Mouse (Mus musculus): ENCODE measurements around the gene Sstr3. TPM values are rescaled to one million over a fixed set of nuclear protein-coding genes. Genes with fewer than 3 reads are reported as not detected.

Sstr3 gene
- polyA plus RNA-seq, 1 experiment, result 6.0 TPM

GRCm38 (mm10) chr15:78571554-78572269 lies 27.2 kb upstream of the Sstr3 start:
- no peak overlapping the region for H3K4me3 ChIP-seq (ENCODE audit: control insufficient read depth, low read depth, low read length)

DNA sequence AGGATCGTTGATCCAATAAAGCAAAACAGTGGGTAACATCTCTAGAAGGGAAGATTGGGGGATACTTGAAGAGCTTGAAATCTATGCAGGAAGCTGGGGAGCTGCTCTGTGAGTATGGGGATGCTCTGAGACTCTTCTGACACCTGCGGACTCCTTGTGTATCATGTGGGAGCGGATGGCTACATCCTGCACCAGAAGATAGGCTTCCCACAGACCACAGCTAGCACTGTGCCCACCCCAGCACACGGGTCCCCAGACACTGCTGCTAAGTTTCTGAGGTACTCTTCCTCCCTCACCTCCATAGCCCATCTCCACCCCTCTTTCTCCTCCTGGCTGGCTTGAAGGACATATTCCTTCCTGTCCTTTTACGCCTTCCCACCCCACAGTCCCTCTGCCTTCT lies 25.7 kb upstream of the Sstr3 start:
- TF ChIP-seq CTCF (IDR thresholded peaks at IDR 0.05; ENCODE audit: control insufficient read depth, insufficient read depth, insufficient replicate concordance, low read depth, low read length) (no peak), POLR2A (IDR thresholded peaks at IDR 0.05; ENCODE audit: control insufficient read depth, low read depth, low read length) (no peak)
- Histone ChIP-seq H3K36me3 (ENCODE audit: control insufficient read depth, insufficient read depth, low read length) (no peaks in the 10 kb centered on the region), H3K27ac (ENCODE audit: control insufficient read depth, insufficient read depth, low read depth, low read length) (no peak overlapping the region), H3K4me1 (ENCODE audit: control insufficient read depth, insufficient read depth, low read length) (no peaks in the 10 kb centered on the region; the same call in 1 of the 2 replicates), H3K4me3 (ENCODE audit: control insufficient read depth, low read depth, low read length) (no peak overlapping the region), H3K27me3 (ENCODE audit: control insufficient read depth, insufficient read depth, low read length) (no peaks in the 10 kb centered on the region)

More at GRCm38 (mm10) chr15:78571554-78572269, 27.2 kb upstream of the Sstr3 start:
- H3K4me1 ChIP-seq (ENCODE audit: control insufficient read depth, insufficient read depth, low read length), result no peaks in the 10 kb centered on the region; the same call in 1 of the 2 replicates
- no peaks in the 10 kb centered on the region for H3K36me3 ChIP-seq (ENCODE audit: control insufficient read depth, insufficient read depth, low read length)
- H3K27ac ChIP-seq (ENCODE audit: control insufficient read depth, insufficient read depth, low read depth, low read length), result no peak overlapping the region
- H3K27me3 ChIP-seq (ENCODE audit: control insufficient read depth, insufficient read depth, low read length), result no peaks in the 10 kb centered on the region
- TF ChIP-seq CTCF (IDR thresholded peaks at IDR 0.05; ENCODE audit: control insufficient read depth, insufficient read depth, insufficient replicate concordance, low read depth, low read length) (no peak), POLR2A (IDR thresholded peaks at IDR 0.05; ENCODE audit: control insufficient read depth, low read depth, low read length) (no peak)

DNA sequence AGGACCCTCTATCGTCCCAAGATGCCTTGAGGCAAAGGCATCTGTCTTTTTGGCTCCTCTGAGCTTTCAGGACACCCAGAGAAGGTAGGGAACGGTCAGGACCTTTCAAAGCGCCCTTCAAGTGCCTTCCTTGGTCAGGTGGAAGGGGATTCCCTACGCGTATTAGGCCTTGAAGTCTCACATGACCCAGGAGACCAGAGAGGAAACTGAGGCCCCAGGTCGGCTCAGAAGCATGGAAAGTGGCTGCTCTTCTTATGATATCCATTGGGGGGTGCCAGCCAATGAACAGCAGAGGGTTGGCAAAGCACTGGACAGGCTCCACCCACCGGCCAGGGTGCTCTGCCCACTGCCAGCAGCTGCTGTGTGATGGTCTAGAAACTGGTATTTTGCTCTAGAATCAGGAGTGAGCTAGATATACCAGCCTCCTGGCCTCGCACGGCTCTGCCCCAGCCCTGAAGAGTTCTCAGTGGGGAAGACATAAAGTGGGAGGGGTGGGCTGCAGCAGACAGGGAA lies 23.2 kb upstream of the Sstr3 start:
- H3K4me3 ChIP-seq (ENCODE audit: control insufficient read depth, low read depth, low read length), result no peak overlapping the region
- H3K36me3 ChIP-seq (ENCODE audit: control insufficient read depth, insufficient read depth, low read length), result no peaks in the 10 kb centered on the region
- no peak overlapping the region for H3K27ac ChIP-seq (ENCODE audit: control insufficient read depth, insufficient read depth, low read depth, low read length)
- no peak for TF ChIP-seq CTCF (IDR thresholded peaks at IDR 0.05; ENCODE audit: control insufficient read depth, insufficient read depth, insufficient replicate concordance, low read depth, low read length)
- TF ChIP-seq POLR2A (IDR thresholded peaks at IDR 0.05; ENCODE audit: control insufficient read depth, low read depth, low read length), result no peak
- H3K27me3 ChIP-seq (ENCODE audit: control insufficient read depth, insufficient read depth, low read length), result no peaks in the 10 kb centered on the region
- no peaks in the 10 kb centered on the region; the same call in 1 of the 2 replicates for H3K4me1 ChIP-seq (ENCODE audit: control insufficient read depth, insufficient read depth, low read length)

DNA sequence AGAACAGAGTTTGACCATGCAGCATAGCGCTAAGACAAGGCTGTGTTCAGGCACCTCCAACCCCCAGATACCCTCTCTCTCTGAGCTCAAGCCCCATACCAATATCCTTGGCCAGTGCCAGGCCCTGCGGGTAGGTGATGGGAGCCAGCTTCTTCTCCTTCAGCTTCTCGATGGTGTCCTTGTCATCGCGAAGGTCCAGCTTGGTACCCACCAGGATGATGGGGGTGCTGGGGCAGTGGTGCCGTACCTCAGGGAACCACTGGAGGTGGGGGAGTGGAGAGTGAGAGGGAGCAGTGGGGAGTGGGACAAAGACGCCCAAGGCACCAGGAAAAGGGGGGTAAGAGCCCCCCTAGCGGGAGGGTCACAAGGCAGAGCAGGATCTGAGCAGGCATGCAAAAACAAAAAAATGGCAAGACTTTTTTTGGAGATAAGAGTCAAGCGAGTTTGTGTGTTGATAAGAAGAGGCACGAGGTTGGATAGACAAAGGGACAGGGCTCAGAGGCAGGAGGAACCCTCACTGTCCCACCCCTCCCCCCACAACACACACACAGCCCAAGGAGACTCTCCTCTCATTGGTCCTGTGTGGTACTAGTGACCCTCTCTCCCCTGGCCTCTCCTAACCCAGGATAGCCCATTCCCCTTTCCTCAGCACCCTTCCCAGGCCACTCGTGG lies 20.4 kb upstream of the Sstr3 start:
- Histone ChIP-seq H3K27me3 (ENCODE audit: control insufficient read depth, insufficient read depth, low read length) (no peaks in the 10 kb centered on the region), H3K27ac (ENCODE audit: control insufficient read depth, insufficient read depth, low read depth, low read length) (no peak overlapping the region), H3K4me1 (ENCODE audit: control insufficient read depth, insufficient read depth, low read length) (no peaks in the 10 kb centered on the region), H3K4me3 (ENCODE audit: control insufficient read depth, low read depth, low read length) (no peak overlapping the region), H3K36me3 (ENCODE audit: control insufficient read depth, insufficient read depth, low read length) (no peaks in the 10 kb centered on the region)
- no peak for TF ChIP-seq POLR2A (IDR thresholded peaks at IDR 0.05; ENCODE audit: control insufficient read depth, low read depth, low read length)
- TF ChIP-seq CTCF (IDR thresholded peaks at IDR 0.05; ENCODE audit: control insufficient read depth, insufficient read depth, insufficient replicate concordance, low read depth, low read length), result no peak

GRCm38 (mm10) chr15:78563937-78564336 lies 19.5 kb upstream of the Sstr3 start:
- no peak overlapping the region for H3K4me3 ChIP-seq (ENCODE audit: control insufficient read depth, low read depth, low read length)
- no peaks in the 10 kb centered on the region for H3K4me1 ChIP-seq (ENCODE audit: control insufficient read depth, insufficient read depth, low read length)
- H3K27me3 ChIP-seq (ENCODE audit: control insufficient read depth, insufficient read depth, low read length), result no peaks in the 10 kb centered on the region
- TF ChIP-seq POLR2A (IDR thresholded peaks at IDR 0.05; ENCODE audit: control insufficient read depth, low read depth, low read length), result no peak
- no peak for TF ChIP-seq CTCF (IDR thresholded peaks at IDR 0.05; ENCODE audit: control insufficient read depth, insufficient read depth, insufficient replicate concordance, low read depth, low read length)
- H3K36me3 ChIP-seq (ENCODE audit: control insufficient read depth, insufficient read depth, low read length), result no peaks in the 10 kb centered on the region
- no peak overlapping the region for H3K27ac ChIP-seq (ENCODE audit: control insufficient read depth, insufficient read depth, low read depth, low read length)

DNA sequence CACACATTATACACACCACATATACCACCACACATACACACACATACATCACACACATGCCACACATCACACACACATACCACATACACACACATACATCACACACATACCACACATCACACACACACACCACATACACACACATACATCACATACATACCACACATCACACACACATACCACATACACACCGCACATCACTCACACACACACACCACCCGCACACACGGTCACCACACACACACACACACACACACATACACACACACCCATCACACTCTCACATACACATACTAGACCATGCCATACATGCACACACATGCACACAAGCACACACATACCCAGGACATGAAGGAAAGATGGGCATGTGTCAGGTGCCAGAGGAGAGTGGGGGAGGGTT lies 18.9 kb upstream of the Sstr3 start:
- no peak overlapping the region for H3K27ac ChIP-seq (ENCODE audit: control insufficient read depth, insufficient read depth, low read depth, low read length)
- H3K27me3 ChIP-seq (ENCODE audit: control insufficient read depth, insufficient read depth, low read length), result no peaks in the 10 kb centered on the region
- H3K4me1 ChIP-seq (ENCODE audit: control insufficient read depth, insufficient read depth, low read length), result no peaks in the 10 kb centered on the region
- no peak for TF ChIP-seq CTCF (IDR thresholded peaks at IDR 0.05; ENCODE audit: control insufficient read depth, insufficient read depth, insufficient replicate concordance, low read depth, low read length)
- no peak for TF ChIP-seq POLR2A (IDR thresholded peaks at IDR 0.05; ENCODE audit: control insufficient read depth, low read depth, low read length)
- no peaks in the 10 kb centered on the region for H3K36me3 ChIP-seq (ENCODE audit: control insufficient read depth, insufficient read depth, low read length)
- H3K4me3 ChIP-seq (ENCODE audit: control insufficient read depth, low read depth, low read length), result no peak overlapping the region
